Mouse (Mus musculus) megakaryocyte progenitor cell, adult 5-6 weeks (primary cell): ENCODE measurements around the gene Smyd4. TPM values are rescaled to one million over a fixed set of nuclear protein-coding genes. Genes with fewer than 3 reads are reported as not detected.
"Not testable (repeated sequence)": the region's sequence is repeated elsewhere in the genome, so short reads cannot be mapped to it uniquely, and the experiment has no call there.

Source experiments
- ATAC-seq: replicated peaks from 2 replicates; pipeline ENCODE4 v1.8.0; 2016; ENCODE audit warnings: mild to moderate bottlenecking, moderate TSS enrichment, inconsistent platforms; ENCODE audit not compliant: poor library complexity
- total RNA-seq, 2 experiments: library from RNA; stranded (forward) in 1 of 2; stranded (reverse) in 1 of 2; fragments of 157-497, 149-512 nt in 1 of 2; fragments of 200-1000 nt in 1 of 2; gene quantifications; 2 replicates each; pipeline versions ENCODE4 v1.2.3 to v1.2.4; 2015 to 2017

The Smyd4 gene
- total RNA-seq, 2 experiments from 2014 or later = 5.1 to 21.9 TPM

DNA sequence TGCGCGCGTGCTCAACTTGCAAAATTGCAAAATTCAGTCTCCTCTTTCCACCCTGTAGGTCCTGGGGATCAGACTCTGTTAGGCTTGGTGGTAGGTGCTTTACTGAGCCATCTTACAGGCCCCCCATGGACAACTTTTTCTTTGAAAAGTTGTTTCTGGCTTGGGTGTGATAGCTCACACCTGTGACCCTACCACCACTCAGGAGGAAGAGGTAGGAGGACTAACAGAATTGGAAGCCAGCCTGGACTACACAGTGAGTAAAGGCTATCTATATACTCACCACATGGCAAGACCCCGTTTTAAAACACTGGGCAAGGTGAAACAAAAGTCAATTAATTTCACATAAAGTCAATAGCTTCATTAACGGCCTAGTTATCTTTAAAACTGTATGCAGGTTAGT is 3.5 kb upstream of the Smyd4 start:
- no peak for ATAC-seq

DNA sequence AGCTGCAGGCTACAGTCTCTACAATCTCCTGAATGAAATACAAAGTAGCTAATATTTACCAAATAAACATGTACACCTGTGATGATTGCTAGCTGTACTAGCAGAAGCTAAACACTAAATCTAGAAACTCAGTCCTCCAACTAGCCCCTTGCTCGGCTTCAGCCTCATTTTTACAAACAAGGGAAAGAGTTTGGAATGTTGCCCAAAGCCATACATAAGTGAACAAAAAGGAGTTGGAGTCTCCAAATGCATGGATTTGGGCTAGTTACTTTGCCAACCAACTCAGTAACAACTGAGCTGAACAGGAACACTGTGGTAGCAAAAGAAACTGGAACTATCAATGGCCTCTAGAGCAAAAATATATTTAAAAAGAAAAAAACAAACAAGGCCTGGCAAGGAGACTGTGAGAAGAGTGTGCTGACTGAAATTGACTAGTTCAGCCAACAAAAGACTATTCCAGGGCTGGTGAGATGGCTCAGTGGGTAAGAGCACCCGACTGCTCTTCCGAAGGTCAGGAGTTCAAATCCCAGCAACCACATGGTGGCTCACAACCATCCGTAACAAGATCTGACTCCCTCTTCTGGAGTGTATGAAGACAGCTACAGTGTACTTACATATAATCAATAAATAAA is 1.6 kb upstream of the Smyd4 start:
- no peak for ATAC-seq

DNA sequence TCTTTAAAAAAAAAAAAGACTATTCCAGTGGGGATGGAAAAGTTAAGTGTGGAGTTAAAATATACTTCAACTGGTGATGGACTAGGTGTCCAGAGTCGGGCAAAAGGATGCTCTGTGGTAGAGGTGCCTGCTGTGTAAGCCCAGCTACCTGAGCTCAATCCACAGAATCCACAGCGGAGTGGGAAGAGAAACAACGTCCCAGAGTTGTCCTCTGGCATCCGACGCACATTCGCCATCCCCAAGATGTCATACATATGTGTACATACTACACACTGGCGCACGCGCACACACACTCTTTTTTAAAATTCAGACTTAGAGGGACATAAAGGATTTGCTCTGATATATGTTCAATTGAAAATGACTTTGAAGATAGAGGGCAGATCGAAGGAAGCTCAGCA is 1.0 kb upstream of the Smyd4 start:
- ATAC-seq = no peak

DNA sequence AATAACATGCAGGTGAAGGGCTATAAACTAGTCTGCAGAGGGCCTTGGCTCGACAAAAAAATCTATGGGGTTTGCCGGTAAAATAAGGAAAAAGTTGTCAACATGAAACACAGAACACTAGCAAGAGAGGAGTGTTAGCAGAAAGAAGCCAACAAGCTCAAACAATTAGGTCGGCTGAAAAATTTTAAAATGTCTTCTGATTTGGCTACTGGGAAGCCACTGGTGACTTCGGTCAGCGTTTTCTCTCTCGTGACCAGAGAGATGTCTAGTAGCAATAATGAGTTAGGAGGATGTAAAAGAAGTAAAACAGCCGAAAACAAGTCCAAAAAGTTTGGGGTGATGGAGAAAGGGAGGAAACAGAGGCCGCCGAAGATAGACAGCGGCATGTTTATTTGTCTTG is 637 bp upstream of the Smyd4 start:
- ATAC-seq = no peak

DNA sequence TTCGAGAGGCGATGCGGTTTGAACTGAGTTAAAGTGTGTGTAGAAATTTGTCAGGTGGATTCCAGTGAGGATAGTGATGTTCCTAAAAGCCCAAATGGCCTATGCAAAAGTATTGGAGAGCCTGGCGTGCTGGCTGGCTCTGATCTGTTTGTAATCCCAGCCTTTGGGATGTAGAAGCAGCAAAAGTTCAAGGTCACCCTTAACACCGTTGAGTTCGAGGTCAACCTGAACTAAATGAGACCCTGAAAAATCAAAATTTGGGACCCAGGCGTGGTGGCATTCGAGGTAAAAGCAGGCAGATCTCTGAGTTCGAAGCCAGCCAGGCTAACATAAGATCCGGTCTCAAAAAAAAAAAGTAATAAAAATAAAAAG is 643 bp downstream of the Smyd4 start:
- no peak for ATAC-seq

DNA sequence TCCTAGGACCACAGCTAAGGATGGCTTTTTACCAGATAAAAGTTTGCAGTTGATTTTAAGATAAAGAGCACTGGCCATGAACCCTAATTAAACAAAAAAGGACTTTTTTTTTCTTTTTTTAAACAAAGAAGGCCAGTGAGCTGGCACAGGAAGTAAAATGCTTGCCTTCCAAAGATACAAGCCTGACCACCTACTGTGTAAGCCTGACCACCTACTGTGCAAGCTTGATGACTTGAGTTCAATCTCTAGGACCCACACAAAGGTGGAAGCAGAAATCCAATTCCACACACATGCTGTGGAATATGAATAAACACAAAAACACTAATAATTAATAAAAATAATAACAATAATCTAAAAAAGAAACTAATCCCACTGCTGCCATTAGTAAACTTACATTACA is 3.0 kb downstream of the Smyd4 start:
- no peak for ATAC-seq

DNA sequence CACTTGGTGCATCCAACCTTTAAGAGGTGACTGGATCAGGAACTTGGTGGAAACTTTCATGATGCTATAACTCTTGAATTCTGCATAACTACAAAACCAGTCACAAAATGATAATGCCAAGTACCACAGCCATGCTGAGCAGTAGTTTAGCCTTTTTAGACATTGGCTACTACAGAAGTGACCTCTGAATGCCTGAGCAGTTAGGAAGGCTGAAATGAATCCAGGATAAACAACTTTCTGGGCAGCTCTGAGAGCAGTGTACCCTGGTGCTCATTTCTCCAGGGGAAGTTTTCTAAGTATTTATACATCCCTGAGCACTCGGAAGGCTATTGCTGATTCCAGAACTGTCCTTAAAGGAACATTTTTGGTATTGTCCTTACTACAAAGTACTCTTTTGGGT is 7.2 kb downstream of the Smyd4 start:
- ATAC-seq = no peak

DNA sequence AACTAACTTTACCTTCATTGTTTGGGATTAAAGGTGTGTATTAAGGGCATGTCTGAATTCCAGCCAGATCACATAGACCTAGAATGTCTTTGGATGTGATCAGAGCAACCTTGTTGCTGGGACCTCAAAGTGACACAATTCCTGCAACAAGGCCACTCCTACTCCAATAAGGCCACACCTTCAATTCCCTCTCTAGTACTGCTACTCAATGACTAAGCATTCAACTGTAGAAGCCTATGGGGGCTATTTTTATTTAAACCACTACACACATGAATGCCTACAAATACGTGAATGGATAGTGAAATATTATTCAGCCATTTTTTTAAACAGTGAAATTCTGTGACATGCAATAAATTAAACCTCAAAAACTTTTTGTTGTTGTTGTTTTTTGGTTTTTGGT is 28.9 kb downstream of the Smyd4 start:
- ATAC-seq = peak; percentile 83

DNA sequence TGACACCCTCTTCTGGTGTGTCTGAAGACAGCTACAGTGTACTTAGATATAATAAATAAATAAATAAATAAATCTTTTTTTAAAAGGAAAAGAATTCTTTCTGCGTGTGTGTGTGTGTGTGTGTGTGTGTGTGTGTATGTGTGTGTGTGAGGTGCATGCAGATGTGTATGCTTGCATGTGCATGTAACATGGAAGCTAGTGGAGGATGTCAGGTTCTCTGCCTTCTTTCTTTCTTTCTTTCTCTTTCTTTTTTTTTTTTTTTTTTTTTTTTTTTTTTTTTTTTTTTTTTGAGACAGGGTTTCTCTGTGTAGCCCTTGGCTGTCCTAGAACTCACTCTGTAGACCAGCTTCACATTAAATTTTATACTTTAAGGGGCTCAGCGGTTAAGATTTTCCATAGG is 30.6 kb downstream of the Smyd4 start:
- ATAC-seq = not testable (repeated sequence)

DNA sequence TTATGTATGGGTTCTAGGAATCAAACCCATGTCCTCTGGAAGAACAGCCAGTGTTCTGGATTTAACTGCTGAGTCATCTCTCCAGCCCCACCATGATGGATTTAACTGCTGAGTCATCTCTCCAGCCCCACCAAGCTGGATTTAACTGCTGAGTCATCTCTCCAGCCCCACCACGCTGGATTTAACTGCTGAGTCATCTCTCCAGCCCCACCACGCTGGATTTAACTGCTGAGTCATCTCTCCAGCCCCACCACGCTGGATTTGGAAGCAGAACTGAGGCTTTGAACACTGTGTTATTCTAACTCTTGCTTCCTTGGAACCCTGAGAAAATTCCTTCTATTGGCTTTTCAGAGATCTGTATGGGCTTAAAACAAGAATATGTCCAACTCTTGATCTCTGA is 35.3 kb downstream of the Smyd4 start:
- peak; percentile 76 for ATAC-seq

DNA sequence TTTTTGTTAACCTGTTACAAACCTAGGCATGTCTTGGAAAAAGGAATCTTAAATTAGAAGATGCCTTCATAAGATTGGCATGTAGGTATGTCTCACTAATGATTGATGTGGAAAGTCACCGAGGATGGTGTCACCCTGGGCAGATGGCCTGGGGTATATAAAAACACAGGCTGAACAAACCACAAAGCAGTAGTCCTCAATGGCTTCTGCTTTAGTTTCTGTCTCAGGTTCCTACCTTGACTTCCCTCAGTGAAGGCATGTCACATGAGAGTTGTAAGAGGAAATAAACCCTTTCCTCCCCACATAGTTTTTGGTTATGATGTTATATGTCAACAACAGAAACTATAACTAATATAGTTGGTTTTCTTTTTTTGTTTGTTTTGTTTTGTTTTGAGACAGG is 47.4 kb downstream of the Smyd4 start:
- ATAC-seq = no peak

DNA sequence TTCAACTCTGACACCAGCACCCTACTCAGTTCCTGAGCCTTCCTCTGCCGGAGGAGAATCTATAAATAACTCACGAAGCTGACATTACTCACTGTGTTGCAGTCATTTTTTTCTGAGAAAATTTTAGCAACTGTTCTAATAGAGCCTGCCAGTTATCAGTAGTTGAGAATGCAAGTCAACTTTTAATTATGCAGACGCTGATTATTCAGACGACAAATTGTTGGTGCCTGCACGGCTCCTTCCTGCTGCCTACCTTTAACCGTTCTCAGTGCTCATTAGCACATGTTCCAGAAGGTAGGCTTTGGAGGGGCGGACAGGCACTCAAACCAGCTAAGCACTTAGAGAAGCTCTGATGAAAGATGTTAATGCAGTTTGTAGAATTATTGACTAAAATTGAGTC is 49.2 kb downstream of the Smyd4 start:
- no peak for ATAC-seq

DNA sequence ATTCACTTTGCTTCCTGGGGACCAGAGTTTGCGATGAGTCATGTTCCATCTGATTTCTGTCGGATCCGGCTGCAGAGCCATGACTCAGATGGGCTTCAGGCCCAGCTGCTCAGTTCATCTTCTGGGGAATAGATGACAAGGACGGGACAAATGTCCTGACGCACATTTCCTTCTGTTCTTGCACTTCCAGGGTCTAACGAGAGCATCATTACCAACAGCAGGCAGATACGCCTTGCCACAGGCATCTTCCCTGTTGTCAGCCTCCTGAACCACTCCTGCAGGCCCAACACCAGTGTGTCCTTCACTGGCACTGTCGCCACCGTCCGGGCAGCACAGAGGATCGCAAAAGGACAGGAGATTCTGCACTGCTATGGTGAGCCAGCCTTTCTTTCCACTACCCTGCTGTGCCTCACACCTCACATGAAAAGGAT is 51.2 kb downstream of the Smyd4 start:
- ATAC-seq = no peak

DNA sequence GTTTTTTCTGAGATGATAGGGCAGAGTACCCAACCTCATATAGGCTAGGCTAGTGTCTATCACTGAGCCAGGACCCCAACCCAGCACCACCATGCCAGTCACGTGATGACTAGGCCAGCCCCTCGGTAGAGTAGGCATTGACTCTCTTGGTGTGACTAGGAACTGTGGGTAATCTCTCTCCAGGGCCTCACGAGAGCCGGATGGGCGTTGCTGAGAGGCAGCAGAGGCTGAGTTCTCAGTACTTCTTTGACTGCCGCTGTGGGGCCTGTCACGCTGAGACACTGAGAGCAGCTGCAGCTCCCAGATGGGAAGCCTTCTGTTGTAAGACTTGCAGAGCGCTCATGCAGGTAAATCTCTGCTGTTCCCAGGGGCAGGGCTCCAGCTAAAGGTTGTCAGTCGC is 51.9 kb downstream of the Smyd4 start:
- ATAC-seq = no peak

DNA sequence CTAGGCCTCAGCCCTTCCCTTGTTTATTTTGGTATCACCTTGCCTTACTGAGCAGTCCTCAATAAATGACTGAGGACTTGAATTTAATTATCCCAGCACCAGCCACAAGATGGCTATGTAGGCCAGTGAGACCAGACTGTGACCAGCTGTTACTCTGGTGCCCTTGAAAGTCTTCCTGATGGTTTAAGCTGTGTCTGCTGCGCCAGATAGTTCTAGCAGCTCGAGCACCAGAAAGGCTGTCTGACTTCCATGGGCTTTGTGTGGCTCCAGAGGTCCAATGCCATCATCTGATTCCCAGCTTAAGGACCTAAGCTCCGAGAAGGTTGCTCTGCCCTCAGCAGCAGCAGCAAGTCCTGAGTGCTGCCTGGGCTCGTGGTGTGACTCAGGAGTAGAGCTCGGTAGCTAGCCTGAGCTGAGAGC is 54.0 kb downstream of the Smyd4 start:
- ATAC-seq = peak; percentile 91

DNA sequence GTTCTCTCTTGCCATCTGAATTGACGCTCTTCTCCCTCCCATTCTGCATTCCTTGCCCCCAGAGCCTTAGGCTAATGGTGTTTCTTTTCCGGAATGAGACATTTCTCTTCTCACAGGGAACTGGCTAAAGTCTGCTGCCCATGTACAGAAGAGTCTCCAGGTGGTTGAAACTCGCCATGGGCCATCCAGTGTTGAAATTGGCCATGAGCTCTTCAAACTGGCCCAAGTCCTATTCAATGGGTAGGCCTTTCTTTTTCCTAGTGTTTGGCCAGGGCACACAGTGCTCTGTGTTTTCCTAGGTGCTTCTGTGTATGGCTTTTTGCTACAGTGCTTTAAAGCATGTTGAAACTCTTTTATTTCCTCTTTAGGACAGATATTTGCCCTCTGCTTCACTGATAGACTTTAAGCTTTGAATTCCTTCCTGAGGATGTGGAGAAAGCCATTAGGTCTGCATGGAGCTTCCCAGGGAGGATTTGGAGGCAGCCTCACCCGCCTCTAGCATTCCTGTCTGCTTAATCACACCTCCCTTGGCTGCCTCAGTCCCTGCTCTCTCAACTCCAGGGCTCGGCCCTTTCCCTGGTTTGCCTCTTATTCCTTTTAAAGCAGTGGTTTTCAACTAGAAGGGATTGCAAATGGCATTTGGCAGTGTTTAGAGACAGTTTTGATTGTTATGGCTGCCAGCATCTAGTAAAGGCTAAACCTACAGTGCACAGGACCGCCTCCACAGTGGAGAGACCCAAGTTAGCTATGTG is 55.2 kb downstream of the Smyd4 start:
- ATAC-seq = no peak

DNA sequence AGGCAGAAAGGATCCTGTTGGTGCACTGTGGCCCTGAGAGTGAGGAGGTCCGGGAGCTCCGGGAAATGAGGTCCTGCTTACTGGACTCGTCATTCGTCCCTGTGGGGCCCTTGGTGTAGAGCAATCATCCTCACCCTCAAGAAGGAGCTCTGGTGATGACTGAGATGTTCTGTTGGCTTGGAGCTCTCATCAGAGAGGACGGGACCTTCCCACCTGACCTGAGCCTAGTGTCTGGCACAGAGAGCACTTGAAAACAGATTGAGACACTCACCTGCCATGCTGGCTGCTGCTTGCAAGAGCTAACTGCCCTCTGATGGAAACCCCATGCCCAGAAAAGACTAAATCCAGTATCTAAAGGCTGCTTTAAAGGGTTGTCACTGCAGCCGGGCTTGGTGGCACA is 56.6 kb downstream of the Smyd4 start:
- ATAC-seq = no peak

DNA sequence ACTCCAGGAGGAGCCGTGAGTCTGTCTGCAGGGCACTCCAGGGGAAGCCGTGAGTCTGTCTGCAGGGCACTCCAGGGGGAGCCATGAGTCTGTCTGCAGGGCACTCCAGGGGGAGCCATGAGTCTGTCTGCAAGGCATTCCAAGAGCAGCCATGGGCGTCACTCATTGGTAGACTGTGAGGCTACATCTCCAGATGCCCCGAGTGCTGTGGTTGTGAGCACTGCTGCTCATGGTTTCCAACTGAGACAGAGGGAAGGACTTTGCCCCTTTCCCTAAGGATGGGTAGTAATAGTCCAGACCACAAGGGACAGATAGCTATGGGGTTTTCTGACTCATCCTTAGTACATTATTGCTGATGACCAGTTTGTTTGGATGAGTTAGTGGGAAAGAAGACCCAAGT is 57.9 kb downstream of the Smyd4 start:
- ATAC-seq = no peak

DNA sequence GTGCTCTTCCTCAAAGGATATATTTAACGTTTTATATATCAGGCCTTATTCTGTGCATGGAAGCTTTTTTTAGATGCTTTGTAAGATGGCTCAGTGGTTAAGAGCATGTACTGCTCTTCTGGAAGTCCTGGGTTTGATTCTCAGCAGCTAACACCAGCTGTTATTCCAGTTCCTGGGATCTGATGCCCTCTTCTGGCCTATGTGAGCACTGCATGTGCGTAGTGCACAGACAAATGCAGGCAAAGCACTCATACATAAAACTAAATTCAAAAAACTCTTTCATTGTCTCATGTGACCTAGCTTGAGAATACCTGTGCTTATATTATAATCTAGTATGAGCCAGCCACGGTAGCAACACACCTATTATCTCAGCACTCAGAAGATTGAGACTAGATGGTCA is 58.6 kb downstream of the Smyd4 start:
- peak; percentile 77 for ATAC-seq

DNA sequence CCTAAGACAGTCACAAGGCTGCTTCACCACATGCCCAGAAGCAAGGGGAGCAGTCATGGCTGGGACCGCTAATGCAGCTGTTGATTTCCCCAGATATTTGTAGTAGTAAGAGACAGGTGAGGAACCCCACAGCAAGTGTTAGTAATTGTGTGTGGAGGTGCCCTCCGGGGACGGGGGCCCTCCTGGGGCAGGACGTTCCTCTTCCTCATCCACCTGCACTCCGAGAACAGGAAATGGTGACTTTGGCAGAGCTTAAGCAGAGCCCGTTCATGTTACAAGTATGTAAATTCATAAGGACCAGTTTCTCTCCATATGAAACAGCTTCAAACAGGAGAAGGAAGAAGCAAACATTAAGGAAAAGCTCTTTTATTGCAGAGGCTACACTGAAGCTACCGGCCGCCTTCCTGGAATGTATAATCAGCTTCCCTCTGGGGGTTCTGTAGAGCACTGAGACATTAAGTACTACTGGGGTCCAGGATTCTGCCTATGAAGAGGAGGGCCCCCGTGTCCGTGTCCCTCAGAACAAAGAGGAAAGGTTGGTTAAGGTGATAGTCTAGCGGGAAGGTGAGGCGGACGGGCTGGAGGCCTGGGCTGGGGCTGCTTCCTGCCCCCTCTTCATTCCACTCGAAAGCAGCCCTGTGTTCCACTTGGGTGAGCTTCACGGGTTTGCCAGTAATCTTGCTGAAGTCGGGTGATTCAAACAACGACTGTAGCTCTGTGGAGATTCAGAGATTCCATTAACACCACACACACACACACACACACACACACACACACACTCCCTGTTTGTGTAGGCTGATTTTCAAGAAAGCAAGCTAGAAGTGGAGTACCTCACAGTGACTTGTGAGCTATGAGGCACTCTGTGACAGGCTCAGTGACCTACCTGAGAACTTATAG is 61.7 kb downstream of the Smyd4 start:
- no peak for ATAC-seq

DNA sequence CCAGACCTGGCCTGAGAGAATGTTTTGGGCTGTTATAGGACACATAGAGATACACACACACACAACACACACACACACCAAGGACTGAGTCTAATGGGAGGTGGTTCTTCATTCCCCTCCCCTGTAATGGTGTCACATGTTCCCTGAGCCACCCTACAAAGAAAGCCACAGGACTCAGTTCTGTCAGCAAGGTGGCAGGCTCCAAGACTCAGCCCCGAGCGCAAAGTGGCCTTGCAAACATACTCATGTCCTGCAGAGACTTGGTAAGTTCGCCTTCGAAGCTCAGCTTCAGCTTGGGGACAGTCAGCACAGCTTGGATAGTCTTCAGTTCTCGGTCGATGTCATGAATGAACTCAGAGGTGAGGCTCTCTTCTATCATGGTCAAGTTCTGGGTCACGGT is 62.4 kb downstream of the Smyd4 start:
- ATAC-seq = no peak

DNA sequence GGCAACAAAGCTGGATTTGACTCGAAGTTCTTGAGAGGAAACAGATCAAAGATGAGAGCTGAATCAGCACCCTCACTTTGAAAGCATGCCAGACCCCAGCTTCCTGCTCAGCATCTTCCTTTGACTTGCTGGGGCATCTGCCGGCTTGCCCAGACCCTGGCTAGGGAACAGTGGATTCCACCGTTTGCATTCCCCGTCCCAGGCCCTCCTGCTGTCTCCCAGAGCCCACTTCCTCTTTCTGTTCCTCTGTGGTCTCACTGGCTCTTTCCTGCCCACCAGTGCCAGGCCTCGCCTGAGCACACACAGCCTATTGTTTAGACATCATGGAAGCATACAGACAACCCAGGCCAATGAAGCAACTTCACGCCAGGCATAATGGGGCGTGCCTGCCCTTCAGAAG is 66.9 kb downstream of the Smyd4 start:
- ATAC-seq = peak; percentile 96
